Mouse (Mus musculus) right cerebral cortex, postnatal 4 days (tissue): Measurements from ENCODE around the gene Atg10.
"Not testable (repeated sequence)": the region's sequence is repeated elsewhere in the genome, so short reads cannot be mapped to it uniquely, and the experiment has no call there.

Source experiments
- DNase-seq: peaks from one replicate; pipeline ENCODE4 v3.0.0-alpha.2; 2022

Gene Atg10

DNA sequence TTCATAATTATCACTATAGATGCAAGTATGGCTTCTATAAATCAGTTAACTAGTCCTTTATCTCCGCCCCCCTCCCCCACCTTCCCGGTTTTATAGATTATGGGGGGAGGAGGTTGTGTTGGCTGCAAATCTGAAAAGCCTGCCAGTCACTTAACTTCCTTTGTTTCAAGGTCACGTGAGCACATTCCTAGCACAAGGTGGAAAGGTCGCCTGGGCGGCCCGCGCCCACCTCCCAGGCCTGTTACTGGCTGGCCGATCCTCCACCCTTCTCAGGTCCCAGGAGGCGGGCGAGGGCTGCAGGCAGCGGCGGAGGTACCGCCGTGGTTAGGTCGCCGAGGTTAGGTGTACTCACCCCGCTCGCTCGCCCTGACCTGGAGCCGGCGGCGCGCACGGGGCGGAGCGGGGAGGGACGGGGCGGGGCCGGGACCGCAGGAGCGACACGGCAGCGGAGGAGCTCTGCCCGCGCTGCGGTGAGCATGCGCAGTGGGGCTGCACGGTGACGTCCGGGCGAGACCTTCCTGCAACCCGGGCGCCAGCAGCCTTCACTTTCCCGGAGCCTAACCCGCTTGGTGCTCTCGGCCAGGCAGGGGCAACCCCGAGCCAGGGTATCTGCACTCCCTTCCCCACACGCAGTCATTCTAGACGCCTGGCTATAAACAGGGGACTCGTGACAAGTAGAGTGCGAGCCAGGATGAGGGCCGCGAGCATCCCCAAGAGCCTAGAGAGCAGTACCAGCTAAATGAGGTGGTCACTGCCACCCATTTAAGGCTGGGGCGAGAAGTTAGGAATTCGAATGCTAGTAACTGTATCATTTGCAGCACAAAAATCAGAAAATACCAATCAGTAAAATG lies at the start of gene Atg10:
Atg10 (minus strand) TSS at position 382 of the 851 bp plus-strand sequence.
- peak; percentile 85 for DNase-seq

DNA sequence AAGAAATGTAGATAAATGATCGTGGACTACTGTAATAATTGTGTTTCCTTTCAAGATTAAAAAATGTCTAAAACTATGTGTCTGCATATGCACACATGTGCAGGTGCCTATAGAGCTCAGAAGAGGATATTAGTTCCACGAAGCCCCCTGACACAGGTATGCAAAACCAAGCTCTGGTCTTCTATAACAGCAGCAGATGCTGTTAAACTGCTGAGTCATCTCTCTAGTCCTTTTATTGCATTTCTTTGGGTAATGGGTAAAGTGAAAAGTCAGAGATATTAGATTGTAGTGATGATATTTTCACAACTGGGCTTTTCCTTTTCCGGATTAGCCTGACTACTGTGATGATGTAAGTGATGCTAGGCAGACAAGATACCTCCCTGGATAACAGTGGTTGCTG lies 28.6 kb upstream of the Atg10 start:
- no peak for DNase-seq

GRCm38 (mm10) chr13:91251636-91252035 lies 27.9 kb upstream of the Atg10 start:
- DNase-seq = no peak

GRCm38 (mm10) chr13:91250050-91250449 lies 26.3 kb upstream of the Atg10 start:
- not testable (repeated sequence) for DNase-seq

GRCm38 (mm10) chr13:91246472-91246871 lies 22.7 kb upstream of the Atg10 start:
- no peak for DNase-seq

- DNase-seq = no peak
Measured at GRCm38 (mm10) chr13:91237976-91238375, 14.2 kb upstream of the Atg10 start.

DNA sequence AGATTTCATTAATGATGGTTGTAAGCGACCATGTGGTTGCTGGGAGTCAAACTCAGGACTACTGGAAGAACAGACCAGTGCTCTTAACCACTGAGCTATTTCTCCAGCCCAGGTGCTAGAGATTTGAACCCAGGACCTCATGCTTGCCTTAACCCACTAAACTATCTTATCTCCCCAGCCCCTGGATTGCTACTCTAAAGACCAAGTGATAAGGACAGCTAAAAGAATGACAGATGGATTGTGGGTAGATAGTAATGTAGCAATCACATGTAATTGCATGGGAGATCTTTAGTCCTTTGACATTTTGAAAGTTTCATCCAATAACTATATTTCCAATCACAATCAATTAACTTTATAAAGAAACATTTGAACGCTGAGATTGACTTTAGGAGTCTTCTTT lies 13.1 kb upstream of the Atg10 start:
- no peak for DNase-seq

- no peak for DNase-seq
Measured at GRCm38 (mm10) chr13:91224438-91224814, 658 bp upstream of the Atg10 start.

GRCm38 (mm10) chr13:91223063-91223462 lies 705 bp downstream of the Atg10 start:
- no peak for DNase-seq

DNA sequence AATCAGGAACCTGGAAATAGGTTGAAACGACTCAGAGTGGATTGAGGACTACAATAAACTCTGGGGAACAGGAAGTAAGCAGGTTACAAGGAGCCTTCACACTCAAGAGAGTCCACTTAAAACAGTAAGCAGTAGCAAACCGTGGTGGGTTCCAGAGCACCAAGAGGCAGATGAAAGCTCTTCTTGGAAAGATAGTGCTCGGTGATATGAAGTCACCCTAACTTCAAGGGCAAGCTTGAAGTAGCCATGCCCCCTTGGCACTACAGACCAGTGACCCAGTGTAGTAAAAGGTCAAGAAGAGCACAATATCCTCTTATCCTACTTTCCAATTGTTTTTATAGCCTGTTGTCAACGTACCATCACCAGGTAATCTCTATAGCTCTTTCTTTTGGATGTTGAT lies 2.1 kb downstream of the Atg10 start:
- no peak for DNase-seq

GRCm38 (mm10) chr13:91217691-91218090 lies 6.1 kb downstream of the Atg10 start:
- DNase-seq = no peak

DNA sequence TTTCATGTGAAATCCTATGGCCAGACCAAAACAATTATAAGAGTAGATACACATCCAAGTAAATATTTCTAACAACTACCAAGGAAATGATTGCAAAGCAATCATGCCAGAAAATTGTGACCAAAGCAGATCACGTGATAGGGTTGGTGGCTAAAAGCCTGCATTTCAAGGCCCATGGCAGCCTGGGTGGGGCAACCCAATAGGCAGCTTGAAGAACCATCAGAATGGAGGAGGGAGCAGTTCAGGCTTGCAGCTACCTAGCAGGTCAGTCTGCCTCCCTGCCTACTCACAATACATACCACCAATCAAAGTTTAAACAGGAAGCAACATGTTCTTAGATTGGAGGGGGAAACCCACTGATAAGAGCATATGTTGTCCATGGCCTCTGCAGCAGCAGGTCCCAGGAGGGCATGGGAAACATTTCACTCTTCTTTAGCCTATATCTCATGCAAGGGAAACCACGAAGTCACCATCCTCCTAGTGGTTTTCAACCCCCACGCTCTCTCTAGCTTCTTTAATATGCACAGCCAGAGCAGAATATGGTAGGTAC lies 7.0 kb downstream of the Atg10 start:
- DNase-seq = no peak

DNA sequence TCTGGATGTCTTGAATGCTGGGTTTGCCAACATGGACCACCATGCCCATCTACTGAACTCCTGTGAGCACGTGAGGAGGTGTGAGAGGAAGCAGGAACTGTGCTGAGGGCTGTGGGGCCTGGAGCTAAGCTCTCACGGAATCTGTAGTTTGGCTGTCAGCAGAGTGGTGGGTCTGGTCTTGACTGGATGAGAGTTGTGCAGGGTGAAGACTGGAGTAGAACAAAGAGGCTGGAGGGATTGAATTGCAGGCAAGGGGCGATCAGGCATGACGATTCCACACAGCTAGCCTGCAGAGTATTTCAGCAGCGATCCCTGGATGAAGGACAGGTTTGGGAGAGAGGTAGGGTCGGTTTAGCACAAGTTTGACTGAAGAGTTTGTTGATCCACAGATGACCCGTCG lies 10.8 kb downstream of the Atg10 start:
- DNase-seq = no peak

DNA sequence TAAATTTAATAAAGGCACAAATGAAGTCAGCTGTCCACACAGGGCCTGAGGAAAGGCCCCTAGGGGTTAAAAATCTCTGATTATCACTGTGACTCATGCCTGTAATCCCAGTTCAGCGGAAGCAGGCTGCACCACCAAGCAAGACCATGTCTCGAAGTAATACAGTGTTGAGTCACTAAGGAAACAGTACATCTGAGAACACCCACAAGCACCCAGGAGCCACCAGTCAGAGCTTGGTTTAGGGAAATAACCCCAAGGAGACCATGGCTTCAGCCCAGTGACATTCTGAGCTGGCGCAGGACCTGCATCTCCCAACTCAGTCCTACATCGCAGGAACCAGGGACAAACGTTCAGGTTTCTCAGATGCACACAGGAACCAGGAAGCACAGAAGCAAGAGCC lies 17.5 kb downstream of the Atg10 start:
- DNase-seq = no peak

GRCm38 (mm10) chr13:91202564-91202963 lies 21.2 kb downstream of the Atg10 start:
- DNase-seq = no peak

- DNase-seq = no peak
Measured at GRCm38 (mm10) chr13:91187378-91188234, 36.2 kb downstream of the Atg10 start.

DNA sequence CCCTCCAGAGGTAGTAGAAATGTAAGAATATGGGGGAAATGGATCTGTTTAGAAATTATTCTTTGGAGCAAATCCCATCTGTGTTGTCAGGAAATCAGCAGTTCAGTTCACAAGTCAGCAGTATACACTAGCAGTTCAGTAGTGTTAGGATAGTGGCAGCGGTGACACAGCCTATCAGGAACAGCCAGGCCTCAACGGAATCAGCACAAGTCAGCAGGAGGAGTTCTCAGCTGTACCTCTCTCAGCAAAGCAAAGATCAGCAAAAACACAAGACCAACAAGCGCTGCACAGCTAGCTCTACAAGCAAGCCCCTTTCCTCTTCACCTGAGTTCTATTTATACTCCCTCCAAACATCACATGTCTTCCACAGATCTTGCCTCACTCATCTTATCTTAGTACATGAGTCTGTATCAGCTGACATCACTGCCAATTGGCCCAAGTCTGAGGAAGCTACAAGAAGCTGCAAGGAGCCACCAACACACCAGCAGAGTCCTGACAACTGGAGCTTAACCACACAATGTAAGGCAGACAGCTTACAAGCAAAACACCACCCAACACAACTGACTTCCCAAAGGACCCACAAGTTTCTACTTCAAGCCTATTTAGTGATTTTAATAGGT lies 38.4 kb downstream of the Atg10 start:
- DNase-seq = no peak

DNA sequence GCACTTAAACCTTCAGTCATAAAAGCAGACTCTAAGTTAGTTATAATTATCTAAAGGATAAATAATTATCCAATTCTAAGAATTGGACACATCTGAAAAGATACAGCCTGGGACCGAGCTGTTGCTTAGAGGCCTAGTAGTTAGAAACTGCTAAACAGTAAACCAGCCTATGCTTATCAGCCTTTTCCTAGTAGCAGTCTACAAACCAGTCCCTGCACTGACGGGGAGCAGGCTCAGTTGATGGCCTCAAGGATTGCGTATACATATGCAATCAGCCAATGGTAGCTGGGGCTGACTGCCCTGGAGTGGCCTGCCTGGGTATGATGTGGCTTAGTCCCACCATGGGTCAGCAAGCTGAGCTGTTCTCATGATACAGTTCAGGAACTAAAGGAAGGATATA lies 39.5 kb downstream of the Atg10 start:
- no peak for DNase-seq

DNA sequence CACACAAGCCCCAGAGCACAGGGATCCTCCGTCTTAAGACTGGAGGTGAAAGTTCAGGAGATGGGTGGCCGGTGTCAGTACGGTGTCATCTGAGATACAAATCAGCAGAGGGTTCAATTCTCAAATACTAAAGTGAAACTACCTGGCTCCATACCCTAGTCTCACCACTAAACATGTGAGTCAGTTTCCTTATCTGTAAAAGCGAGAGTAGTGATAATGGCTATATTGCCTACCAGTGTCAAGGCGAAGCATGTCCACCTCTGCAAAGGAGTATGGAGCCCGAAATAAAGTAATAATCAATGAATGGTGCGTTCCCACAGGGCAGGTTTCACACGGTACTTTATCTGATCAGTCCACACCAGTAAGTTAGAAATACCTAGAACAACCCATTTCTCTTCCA lies 43.4 kb downstream of the Atg10 start:
- no peak for DNase-seq

DNA sequence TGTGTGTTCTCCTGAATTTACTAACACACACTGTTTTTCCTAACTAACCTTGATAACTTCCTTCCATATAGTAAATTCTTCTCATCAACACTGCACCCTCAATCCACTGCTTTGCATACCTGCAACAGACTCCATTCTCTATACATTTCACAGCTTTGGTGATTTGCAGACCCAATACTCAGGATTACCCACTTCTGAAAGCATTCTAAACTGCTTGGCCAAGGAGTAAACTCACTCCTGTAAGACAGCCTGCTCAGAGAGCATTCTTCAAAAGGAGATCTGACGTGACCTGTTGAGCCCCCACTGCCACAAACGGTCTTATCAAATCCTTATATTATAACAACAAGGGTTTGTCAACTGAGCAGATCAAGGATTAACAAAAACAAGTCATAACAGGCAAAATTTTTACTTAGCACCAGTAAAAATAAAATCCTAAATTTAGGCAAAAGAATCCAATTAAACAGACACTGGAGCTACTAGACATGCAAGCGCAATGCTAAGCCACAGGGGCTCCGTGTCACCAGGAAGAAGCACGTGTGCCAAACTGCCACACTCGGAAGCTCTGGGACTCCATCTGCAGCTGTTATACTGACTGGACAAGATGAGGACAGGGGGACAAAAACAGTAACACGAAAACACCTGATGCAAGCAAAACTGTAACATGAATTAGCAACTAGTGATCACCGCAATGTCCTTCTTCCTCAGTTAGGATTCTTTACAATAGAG lies 44.4 kb downstream of the Atg10 start:
- DNase-seq = no peak

DNA sequence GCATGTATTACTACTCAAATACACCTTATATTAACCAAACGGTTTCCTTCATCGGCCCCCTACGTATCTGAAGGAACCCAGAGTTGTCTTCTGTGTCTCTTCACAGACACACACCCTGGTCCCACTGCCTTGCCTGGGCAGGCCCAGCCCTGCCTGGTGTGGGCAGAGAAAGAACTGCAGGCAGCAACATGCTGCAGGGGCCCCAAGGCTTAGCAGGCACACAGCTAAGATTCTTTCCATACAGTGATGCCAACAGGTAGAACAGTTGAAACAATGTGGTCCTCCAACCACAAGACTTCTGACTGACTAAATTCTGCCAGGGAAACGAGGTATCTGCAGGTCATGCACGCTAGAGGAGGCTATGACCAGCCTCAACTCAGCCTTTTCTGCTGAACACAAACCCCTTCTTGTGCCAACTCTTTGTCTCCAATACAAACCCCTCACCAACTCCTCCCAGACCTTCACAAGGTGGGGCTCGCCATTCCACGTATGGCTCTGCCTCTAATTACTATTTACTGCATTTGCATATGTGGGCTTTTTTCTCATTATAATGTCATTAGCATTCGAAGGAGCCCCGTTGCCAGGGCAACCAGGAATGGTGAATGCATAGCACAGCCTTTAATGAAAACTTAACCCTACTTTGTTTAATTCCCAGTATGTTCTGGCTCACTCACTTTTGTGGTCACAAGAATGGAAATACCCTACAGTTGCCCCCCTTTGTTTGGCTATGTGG lies 45.2 kb downstream of the Atg10 start:
- peak; percentile 43 for DNase-seq

DNA sequence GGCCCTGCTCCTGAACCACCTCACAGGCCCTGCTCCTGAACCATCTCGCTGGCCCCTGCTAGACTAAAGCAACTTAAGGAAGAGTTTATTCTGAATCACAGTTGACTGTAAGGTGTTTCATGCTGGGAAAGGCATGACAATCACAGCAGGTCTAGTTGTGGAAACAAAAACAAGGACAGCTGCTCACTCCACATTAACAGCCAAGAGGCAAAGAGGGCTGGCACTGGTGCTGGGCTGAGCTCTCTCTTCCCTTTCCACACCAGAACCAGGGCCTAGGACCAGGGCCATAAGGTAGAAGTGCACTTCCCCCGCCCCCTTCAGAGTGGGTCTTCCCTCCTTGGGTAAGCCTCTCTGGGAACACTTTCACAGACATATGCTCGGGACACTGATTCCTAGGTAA lies 48.4 kb downstream of the Atg10 start:
- no peak for DNase-seq
